In the genomic region with DNA sequence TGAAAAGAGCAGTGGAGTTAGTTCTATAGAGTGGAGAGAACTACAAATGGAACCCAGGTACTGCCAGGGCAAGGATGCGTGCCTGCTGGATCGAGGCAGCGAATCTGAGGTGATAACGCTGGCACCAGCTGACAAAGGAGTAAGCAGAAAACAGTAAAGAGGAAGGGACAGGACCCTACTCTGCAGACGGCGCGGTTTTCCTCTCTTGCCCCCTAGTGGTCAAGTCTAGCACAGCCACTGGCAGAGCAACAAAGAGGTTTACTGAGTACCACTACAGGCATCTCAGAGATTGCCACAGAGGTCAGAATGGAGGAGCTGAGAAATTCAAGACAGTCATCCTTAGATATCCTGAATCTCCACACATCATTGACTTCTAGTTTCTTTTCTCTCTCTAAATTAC, we compare ENCODE assay signal across 9 mouse cellular contexts. TPM values are rescaled to one million over a fixed set of nuclear protein-coding genes. Genes with fewer than 3 reads are reported as not detected.
DNase-seq lines count a peak whose midpoint lies in the region; ATAC-seq and TF ChIP-seq lines count a peak whose summit lies in the region.
"Had no signal": no experiment of that assay in that cellular context is flagged by ENCODE, and none has a peak within 500 bp of the region (broad histone marks: within the 10 kb centered on the region; RNA-seq: fewer than 3 reads in every experiment).

No protein-coding gene starts in this region.

- peak; percentile 91 for ATAC-seq in Patski
- ATAC-seq in forebrain, postnatal 0 days: peak; percentile 76; the same call in 1 of the 2 replicates
- peak; percentile 66 for ATAC-seq in hindbrain, embryonic 14.5 days (ENCODE audit: low FRiP score)
- peak; percentile 92 for ATAC-seq in megakaryocyte progenitor cell, adult 5-6 weeks (replicated peaks; ENCODE audit: poor library complexity)

- CTCF ChIA-PET in Patski (lab: Charles Lee): interaction anchor here (0.7 to 2.1 kb wide), 11 partner anchors 8 to 724 kb away, joined by 3 to 6 read pairs (median 3); no protein-coding TSS in a partner anchor

- peak; percentile 95 for TF ChIP-seq CTCF in Patski (IDR thresholded peaks at IDR 0.05)
- TF ChIP-seq CTCF in cerebellum, adult 2 months (IDR thresholded peaks at IDR 0.05; ENCODE audit: borderline replicate concordance, insufficient read depth, low read depth, low read length): peak; percentile 70
- peak; percentile 84 for TF ChIP-seq CTCF in forebrain, postnatal 0 days (IDR thresholded peaks at IDR 0.05; ENCODE audit: low read depth)

- H3K4me3 ChIP-seq in cerebellum, adult 2 months (replicated peaks; ENCODE audit: insufficient read depth, low read depth, low read length): no peak overlapping the region
- H3K4me3 ChIP-seq in forebrain, postnatal 0 days (ENCODE audit: low read depth, low read length): no peak overlapping the region
- H3K4me3 ChIP-seq in hindbrain, embryonic 14.5 days (replicated peaks; ENCODE audit: low read length): no peak overlapping the region

- H3K27ac ChIP-seq in cerebellum, adult 2 months (ENCODE audit: insufficient read depth, low read length): no peak overlapping the region
- no peak overlapping the region for H3K27ac ChIP-seq in forebrain, postnatal 0 days (ENCODE audit: low read depth, low read length)
- no peak overlapping the region for H3K27ac ChIP-seq in hindbrain, embryonic 14.5 days

- H3K9ac ChIP-seq in forebrain, postnatal 0 days: no peak overlapping the region
- no peak overlapping the region for H3K9ac ChIP-seq in hindbrain, embryonic 14.5 days

- POLR2A ChIA-PET in Patski (lab: Charles Lee): interaction anchor here (0.6 kb wide), 1 partner anchor 106 kb away, joined by 3 read pairs; no protein-coding TSS in a partner anchor

- no peaks in the 10 kb centered on the region for H3K36me3 ChIP-seq in forebrain, postnatal 0 days (ENCODE audit: insufficient read depth)
- no peaks in the 10 kb centered on the region for H3K36me3 ChIP-seq in hindbrain, embryonic 14.5 days (replicated peaks; ENCODE audit: control insufficient read depth, insufficient read depth)

- H3K9me3 ChIP-seq in forebrain, postnatal 0 days (ENCODE audit: low read length): no peaks in the 10 kb centered on the region
- H3K9me3 ChIP-seq in hindbrain, embryonic 14.5 days (ENCODE audit: control insufficient read depth, low read length): no peaks in the 10 kb centered on the region

- no peak for TF ChIP-seq POLR2A in cerebellum, adult 2 months (IDR thresholded peaks at IDR 0.05; ENCODE audit: borderline replicate concordance, insufficient read depth, low read length)

- WGBS in cerebellum, adult 2 months: 4% methylated on average over 7 of the region's 7 CpGs
- WGBS in forebrain, postnatal 0 days: 7% methylated on average over 7 of the region's 7 CpGs
- 6% methylated on average over 7 of the region's 7 CpGs for WGBS in hindbrain, embryonic 14.5 days

- H3K4me1 ChIP-seq in cerebellum, adult 2 months (ENCODE audit: control insufficient read depth, insufficient read depth, low read length): peaks cover 2% of the 10 kb centered on the region
- no peaks in the 10 kb centered on the region for H3K4me1 ChIP-seq in forebrain, postnatal 0 days (ENCODE audit: insufficient read depth)
- no peaks in the 10 kb centered on the region for H3K4me1 ChIP-seq in hindbrain, embryonic 14.5 days (replicated peaks; ENCODE audit: control insufficient read depth, insufficient read depth, low read length)

- no peaks in the 10 kb centered on the region for H3K27me3 ChIP-seq in Patski
- no peaks in the 10 kb centered on the region for H3K27me3 ChIP-seq in cerebellum, adult 2 months (ENCODE audit: control insufficient read depth, insufficient read depth, low read length)
- no peaks in the 10 kb centered on the region for H3K27me3 ChIP-seq in forebrain, postnatal 0 days (ENCODE audit: insufficient read depth, low read length)
- no peaks in the 10 kb centered on the region for H3K27me3 ChIP-seq in hindbrain, embryonic 14.5 days (ENCODE audit: control insufficient read depth, insufficient read depth, low read length)

- no peak for DNase-seq in Patski (ENCODE audit: low read depth, low spot score)
- peak; percentile 38 to 56 for DNase-seq in cerebellum, adult 2 months
- peak; percentile 70 for DNase-seq in forebrain, postnatal 0 days
- peak; percentile 84 for DNase-seq in hindbrain, embryonic 14.5 days (ENCODE audit: low spot score)
- DNase-seq in layer of hippocampus, postnatal 14 days (ENCODE audit: low spot score in 2 of 2): peak; percentile 60 to 65
- peak; percentile 34 for DNase-seq in right cerebral cortex, postnatal 25 days
- DNase-seq in urinary bladder, postnatal 4 days (ENCODE audit: low spot score in 2 of 2): peak; percentile 57 to 84

- in situ Hi-C loops in Patski (cut with MboI; ENCODE audit: low pct_unique_long_range_greater_than_20kb): loop anchor here (5.0 to 10.0 kb wide), 4 partner anchors 107 to 591 kb away; a partner anchor contains a TSS

- H3K4me2 ChIP-seq in forebrain, postnatal 0 days (ENCODE audit: low read depth): peak overlapping the region; percentile 33; the same call in 1 of the 2 replicates
- peak overlapping the region; percentile 36 for H3K4me2 ChIP-seq in hindbrain, embryonic 14.5 days (replicated peaks)

RNA-seq across cellular contexts. Expression of a gene that starts 6.7 kb away (rescaled TPM):
- not detected for polyA plus RNA-seq in Patski (2021)
- polyA plus RNA-seq in cerebellum, adult 2 months (2012; rRNA removed): not detected in 2 replicates
- not detected in 2 replicates for total RNA-seq in forebrain, postnatal 0 days (2014; rRNA removed)
- not detected in 2 replicates for polyA plus RNA-seq in forebrain, postnatal 0 days (2015; fragmentation: Nextera tagmentation; extraction: Ambion mirVana)
- not detected in 2 replicates for polyA plus RNA-seq in hindbrain, embryonic 14.5 days (2014; fragmentation: Nextera tagmentation; extraction: Ambion mirVana)
- not detected for total RNA-seq in layer of hippocampus, postnatal 14 days (2021)
- not detected in 2 replicates for total RNA-seq in megakaryocyte progenitor cell, adult 5-6 weeks (2015)
- total RNA-seq in megakaryocyte progenitor cell, adult 5-6 weeks (2017): not detected in 2 replicates
- total RNA-seq: neutrophil, adult 5-6 weeks had no signal

RNA-seq across cellular contexts. Expression of a gene that starts 7.7 kb away (rescaled TPM):
- polyA plus RNA-seq in Patski (2021): not detected
- not detected in 2 replicates for polyA plus RNA-seq in cerebellum, adult 2 months (2012; rRNA removed)
- not detected in 2 replicates for total RNA-seq in forebrain, postnatal 0 days (2014; rRNA removed)
- polyA plus RNA-seq in forebrain, postnatal 0 days (2015; fragmentation: Nextera tagmentation; extraction: Ambion mirVana): not detected in 2 replicates
- not detected in 2 replicates for polyA plus RNA-seq in hindbrain, embryonic 14.5 days (2014; fragmentation: Nextera tagmentation; extraction: Ambion mirVana)
- not detected for total RNA-seq in layer of hippocampus, postnatal 14 days (2021)
- not detected in 2 replicates for total RNA-seq in megakaryocyte progenitor cell, adult 5-6 weeks (2015)
- total RNA-seq in megakaryocyte progenitor cell, adult 5-6 weeks (2017): not detected in 2 replicates
- total RNA-seq: neutrophil, adult 5-6 weeks had no signal

RNA-seq across cellular contexts. Expression of a gene that starts 9.3 kb away (rescaled TPM):
- not detected for polyA plus RNA-seq in Patski (2021)
- not detected in 2 replicates for polyA plus RNA-seq in cerebellum, adult 2 months (2012; rRNA removed)
- total RNA-seq in forebrain, postnatal 0 days (2014; rRNA removed): not detected in 2 replicates
- not detected in 2 replicates for polyA plus RNA-seq in forebrain, postnatal 0 days (2015; fragmentation: Nextera tagmentation; extraction: Ambion mirVana)
- polyA plus RNA-seq in hindbrain, embryonic 14.5 days (2014; fragmentation: Nextera tagmentation; extraction: Ambion mirVana): not detected in 2 replicates
- not detected for total RNA-seq in layer of hippocampus, postnatal 14 days (2021)
- total RNA-seq in megakaryocyte progenitor cell, adult 5-6 weeks (2015): not detected in 2 replicates
- not detected in 2 replicates for total RNA-seq in megakaryocyte progenitor cell, adult 5-6 weeks (2017)
- total RNA-seq: neutrophil, adult 5-6 weeks had no signal

RNA-seq across cellular contexts. Expression of a gene that starts 14.8 kb away (rescaled TPM):
- not detected for polyA plus RNA-seq in Patski (2021)
- polyA plus RNA-seq in cerebellum, adult 2 months (2012; rRNA removed): not detected in 2 replicates
- total RNA-seq in forebrain, postnatal 0 days (2014; rRNA removed): not detected in 2 replicates
- not detected in 2 replicates for polyA plus RNA-seq in forebrain, postnatal 0 days (2015; fragmentation: Nextera tagmentation; extraction: Ambion mirVana)
- not detected in 2 replicates for polyA plus RNA-seq in hindbrain, embryonic 14.5 days (2014; fragmentation: Nextera tagmentation; extraction: Ambion mirVana)
- not detected for total RNA-seq in layer of hippocampus, postnatal 14 days (2021)
- total RNA-seq in megakaryocyte progenitor cell, adult 5-6 weeks (2015): not detected in 2 replicates
- total RNA-seq in megakaryocyte progenitor cell, adult 5-6 weeks (2017): not detected in 2 replicates
- total RNA-seq: neutrophil, adult 5-6 weeks had no signal

RNA-seq across cellular contexts. Expression of a gene that starts 17.0 kb away (rescaled TPM):
- not detected for polyA plus RNA-seq in Patski (2021)
- polyA plus RNA-seq in cerebellum, adult 2 months (2012; rRNA removed): not detected in 2 replicates
- total RNA-seq in forebrain, postnatal 0 days (2014; rRNA removed): not detected in 2 replicates
- polyA plus RNA-seq in forebrain, postnatal 0 days (2015; fragmentation: Nextera tagmentation; extraction: Ambion mirVana): not detected in 2 replicates
- polyA plus RNA-seq in hindbrain, embryonic 14.5 days (2014; fragmentation: Nextera tagmentation; extraction: Ambion mirVana): not detected in 2 replicates
- not detected for total RNA-seq in layer of hippocampus, postnatal 14 days (2021)
- total RNA-seq in megakaryocyte progenitor cell, adult 5-6 weeks (2015): not detected in 2 replicates
- total RNA-seq in megakaryocyte progenitor cell, adult 5-6 weeks (2017): not detected in 2 replicates
- total RNA-seq: neutrophil, adult 5-6 weeks had no signal
